Mouse (Mus musculus): ENCODE data around the gene Efna5. TPM values are rescaled to one million over a fixed set of nuclear protein-coding genes. Genes with fewer than 3 reads are reported as not detected.
A peak's percentile ranks its signal among the peaks of the same experiment; 100 is the strongest.

Efna5 gene
- polyA plus RNA-seq, 1 experiment from 2014 or later, result 22.0 TPM

DNA sequence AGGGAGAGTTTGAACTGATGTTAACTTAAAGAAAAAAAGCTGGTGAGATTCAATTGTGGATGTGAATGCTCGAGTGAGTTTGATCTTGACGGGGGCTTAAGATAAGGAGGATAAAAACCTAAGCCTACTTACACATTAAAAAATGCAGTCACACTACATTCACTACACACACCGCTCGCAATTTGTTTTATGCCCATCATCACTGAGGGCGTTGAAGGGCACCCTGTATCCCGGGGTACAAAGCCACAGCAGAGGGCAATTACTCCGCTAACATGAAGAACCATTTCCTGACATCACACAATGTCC is 94.6 kb downstream of the Efna5 start:
- Histone ChIP-seq H3K27ac (ENCODE audit: low read length) (no peak overlapping the region), H3K4me1 (ENCODE audit: control insufficient read depth, insufficient read depth, low read length) (peaks cover 39% of the 10 kb centered on the region), H3K27me3 (ENCODE audit: control insufficient read depth, insufficient read depth, low read length) (no peaks in the 10 kb centered on the region), H3K9ac (ENCODE audit: low read length) (no peak overlapping the region), H3K9me3 (replicated peaks; ENCODE audit: control insufficient read depth, low read length) (no peaks in the 10 kb centered on the region), H3K36me3 (ENCODE audit: control insufficient read depth, insufficient read depth) (no peaks in the 10 kb centered on the region), H3K4me3 (ENCODE audit: low read length) (no peak overlapping the region), H3K4me2 (ENCODE audit: low read depth, low read length) (no peak overlapping the region)
- 76% methylated on average over 7 of the region's 7 CpGs for WGBS
- no peak for ATAC-seq (replicated peaks; ENCODE audit: extremely low read depth, insufficient read depth, low FRiP score)

DNA sequence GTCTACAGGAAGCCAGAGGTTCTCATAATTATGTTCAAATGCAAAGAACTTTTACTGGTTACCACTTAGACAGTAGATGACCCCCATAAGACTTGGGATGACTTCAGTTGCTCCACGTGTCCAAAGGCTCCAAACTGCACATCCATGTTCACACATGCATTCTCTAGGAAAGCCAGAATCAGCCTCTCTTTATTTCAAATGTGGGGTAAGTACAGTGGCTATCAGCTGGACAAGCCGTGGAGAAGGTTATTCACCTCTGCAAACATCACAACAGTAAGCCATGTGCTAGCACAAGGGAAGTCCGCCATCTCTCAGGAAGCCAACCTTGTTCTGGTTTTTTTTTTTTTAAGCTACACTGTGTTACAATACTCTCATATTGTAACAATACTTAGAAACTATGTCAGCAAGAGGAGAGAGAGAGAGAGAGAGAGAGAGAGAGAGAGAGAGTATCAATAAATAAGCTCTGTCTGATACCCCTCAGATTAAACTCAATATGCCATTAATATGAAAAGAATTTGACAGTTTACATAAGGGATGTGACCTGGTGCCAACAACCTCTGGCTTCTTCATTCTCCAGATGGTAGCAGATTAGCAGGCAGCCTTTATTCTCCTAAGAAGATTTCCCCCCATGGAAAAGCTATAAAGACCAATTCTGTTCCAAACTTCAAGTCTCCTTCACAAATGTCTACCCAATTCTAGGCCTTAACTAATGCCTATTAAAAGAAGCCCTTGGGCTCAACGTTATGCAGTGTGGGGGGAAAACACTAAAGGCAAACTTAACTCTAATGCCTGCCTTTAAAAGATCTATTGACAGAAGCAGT is 95.1 kb downstream of the Efna5 start:
- no peak for ATAC-seq (replicated peaks; ENCODE audit: extremely low read depth, insufficient read depth, low FRiP score)
- H3K36me3 ChIP-seq (ENCODE audit: control insufficient read depth, insufficient read depth), result no peaks in the 10 kb centered on the region
- H3K27ac ChIP-seq (ENCODE audit: low read length), result no peak overlapping the region
- H3K9me3 ChIP-seq (replicated peaks; ENCODE audit: control insufficient read depth, low read length), result no peaks in the 10 kb centered on the region
- H3K4me2 ChIP-seq (ENCODE audit: low read depth, low read length), result no peak overlapping the region
- H3K4me3 ChIP-seq (ENCODE audit: low read length), result no peak overlapping the region
- no peak overlapping the region for H3K9ac ChIP-seq (ENCODE audit: low read length)
- WGBS, result 66% methylated on average over 4 of the region's 4 CpGs
- H3K4me1 ChIP-seq (ENCODE audit: control insufficient read depth, insufficient read depth, low read length), result peaks cover 34% of the 10 kb centered on the region
- no peaks in the 10 kb centered on the region for H3K27me3 ChIP-seq (ENCODE audit: control insufficient read depth, insufficient read depth, low read length)

DNA sequence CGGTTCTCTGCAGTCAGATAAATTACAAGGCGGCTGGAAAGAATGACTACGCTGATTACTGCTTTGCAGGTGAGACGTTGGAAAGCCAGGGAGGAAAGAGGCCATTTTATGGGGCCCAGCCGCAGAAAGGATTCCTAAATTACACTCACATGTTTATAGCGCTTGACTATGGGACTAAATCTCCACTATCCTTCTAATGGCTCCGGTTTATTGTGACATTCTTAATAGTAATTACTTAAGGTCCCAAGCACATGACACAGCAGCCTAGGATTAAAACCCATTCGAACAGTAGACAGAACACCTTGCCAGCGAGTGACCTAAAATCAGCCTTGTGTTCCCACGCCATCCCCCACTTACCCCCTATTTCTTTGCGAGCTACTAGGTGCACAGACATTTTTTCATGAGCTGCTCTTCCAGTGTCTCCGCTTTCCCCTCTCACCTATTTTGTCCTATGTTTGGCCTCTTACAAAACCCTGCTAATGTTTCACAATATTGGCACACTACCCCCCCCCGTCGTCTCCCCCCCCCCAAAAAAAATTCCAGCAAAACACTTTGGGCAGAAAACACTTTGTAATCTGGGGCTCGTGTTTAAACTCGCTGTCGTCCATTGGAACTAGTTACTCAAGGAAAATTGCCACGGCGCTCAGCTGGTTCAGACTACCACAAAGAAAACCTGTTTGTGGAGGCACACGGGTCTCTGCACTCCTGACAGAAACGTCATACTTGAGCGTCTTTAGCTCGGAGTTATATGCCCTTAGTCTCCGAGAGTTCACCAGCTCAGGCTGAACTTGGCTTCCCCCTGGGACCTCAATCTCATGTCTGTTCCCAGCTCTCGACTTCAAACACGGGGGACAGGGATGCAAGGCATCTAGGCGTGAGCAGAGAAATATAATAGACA is 96.6 kb downstream of the Efna5 start:
- H3K27me3 ChIP-seq (ENCODE audit: control insufficient read depth, insufficient read depth, low read length), result no peaks in the 10 kb centered on the region
- H3K4me2 ChIP-seq (ENCODE audit: low read depth, low read length), result peak overlapping the region; percentile 59
- no peak overlapping the region for H3K27ac ChIP-seq (ENCODE audit: low read length)
- no peaks in the 10 kb centered on the region for H3K9me3 ChIP-seq (replicated peaks; ENCODE audit: control insufficient read depth, low read length)
- peak overlapping the region; percentile 28 for H3K4me3 ChIP-seq (ENCODE audit: low read length)
- 51% methylated on average over 27 of the region's 27 CpGs for WGBS
- H3K4me1 ChIP-seq (ENCODE audit: control insufficient read depth, insufficient read depth, low read length), result peaks cover 26% of the 10 kb centered on the region
- H3K9ac ChIP-seq (ENCODE audit: low read length), result 0 out of 2 replicates have a peak overlapping the region, but pooled peaks have one; percentile 49
- 0 out of 2 replicates have a peak, but pooled peaks have one; percentile 4 for ATAC-seq (replicated peaks; ENCODE audit: extremely low read depth, insufficient read depth, low FRiP score)
- H3K36me3 ChIP-seq (ENCODE audit: control insufficient read depth, insufficient read depth), result no peaks in the 10 kb centered on the region

GRCm38 (mm10) chr17:62783524-62784273 is 97.4 kb downstream of the Efna5 start:
- no peaks in the 10 kb centered on the region for H3K27me3 ChIP-seq (ENCODE audit: control insufficient read depth, insufficient read depth, low read length)
- H3K36me3 ChIP-seq (ENCODE audit: control insufficient read depth, insufficient read depth), result no peaks in the 10 kb centered on the region
- H3K27ac ChIP-seq (ENCODE audit: low read length), result peak overlapping the region; percentile 64
- WGBS, result 12% methylated on average over 13 of the region's 13 CpGs
- peaks cover 18% of the 10 kb centered on the region for H3K4me1 ChIP-seq (ENCODE audit: control insufficient read depth, insufficient read depth, low read length)
- H3K9me3 ChIP-seq (replicated peaks; ENCODE audit: control insufficient read depth, low read length), result no peaks in the 10 kb centered on the region
- H3K4me2 ChIP-seq (ENCODE audit: low read depth, low read length), result peak overlapping the region; percentile 59
- H3K9ac ChIP-seq (ENCODE audit: low read length), result peak overlapping the region; percentile 57; the same call in 1 of the 2 replicates
- H3K4me3 ChIP-seq (ENCODE audit: low read length), result peak overlapping the region; percentile 28
- ATAC-seq (replicated peaks; ENCODE audit: extremely low read depth, insufficient read depth, low FRiP score), result peak; percentile 52

GRCm38 (mm10) chr17:62782826-62783404 is 98.2 kb downstream of the Efna5 start:
- peak overlapping the region; percentile 64 for H3K27ac ChIP-seq (ENCODE audit: low read length)
- peak; percentile 39 for ATAC-seq (replicated peaks; ENCODE audit: extremely low read depth, insufficient read depth, low FRiP score)
- no peaks in the 10 kb centered on the region for H3K27me3 ChIP-seq (ENCODE audit: control insufficient read depth, insufficient read depth, low read length)
- 28% methylated on average over 13 of the region's 13 CpGs for WGBS
- no peaks in the 10 kb centered on the region for H3K9me3 ChIP-seq (replicated peaks; ENCODE audit: control insufficient read depth, low read length)
- H3K9ac ChIP-seq (ENCODE audit: low read length), result peak overlapping the region; percentile 57
- H3K36me3 ChIP-seq (ENCODE audit: control insufficient read depth, insufficient read depth), result no peaks in the 10 kb centered on the region
- peaks cover 20% of the 10 kb centered on the region for H3K4me1 ChIP-seq (ENCODE audit: control insufficient read depth, insufficient read depth, low read length)
- peak overlapping the region; percentile 8; the same call in 1 of the 2 replicates for H3K4me3 ChIP-seq (ENCODE audit: low read length)
- peak overlapping the region; percentile 44 for H3K4me2 ChIP-seq (ENCODE audit: low read depth, low read length)

- Histone ChIP-seq H3K9me3 (replicated peaks; ENCODE audit: control insufficient read depth, low read length) (no peaks in the 10 kb centered on the region), H3K27me3 (ENCODE audit: control insufficient read depth, insufficient read depth, low read length) (no peaks in the 10 kb centered on the region), H3K4me3 (ENCODE audit: low read length) (no peak overlapping the region), H3K27ac (ENCODE audit: low read length) (no peak overlapping the region), H3K4me2 (ENCODE audit: low read depth, low read length) (no peak overlapping the region), H3K9ac (ENCODE audit: low read length) (no peak overlapping the region), H3K36me3 (ENCODE audit: control insufficient read depth, insufficient read depth) (no peaks in the 10 kb centered on the region), H3K4me1 (ENCODE audit: control insufficient read depth, insufficient read depth, low read length) (peaks cover 20% of the 10 kb centered on the region)
- ATAC-seq (replicated peaks; ENCODE audit: extremely low read depth, insufficient read depth, low FRiP score), result no peak
- 71% methylated on average over 5 of the region's 6 CpGs for WGBS
These were observed 100.0 kb downstream of the Efna5 start for GRCm38 (mm10) chr17:62781120-62781519.

GRCm38 (mm10) chr17:62777858-62778564 is 103.1 kb downstream of the Efna5 start:
- peaks cover 5% of the 10 kb centered on the region for H3K4me1 ChIP-seq (ENCODE audit: control insufficient read depth, insufficient read depth, low read length)
- no peak overlapping the region for H3K27ac ChIP-seq (ENCODE audit: low read length)
- H3K9ac ChIP-seq (ENCODE audit: low read length), result no peak overlapping the region
- WGBS, result 63% methylated on average over 10 of the region's 10 CpGs
- no peak for ATAC-seq (replicated peaks; ENCODE audit: extremely low read depth, insufficient read depth, low FRiP score)
- no peak overlapping the region for H3K4me3 ChIP-seq (ENCODE audit: low read length)
- no peaks in the 10 kb centered on the region for H3K27me3 ChIP-seq (ENCODE audit: control insufficient read depth, insufficient read depth, low read length)
- no peaks in the 10 kb centered on the region for H3K36me3 ChIP-seq (ENCODE audit: control insufficient read depth, insufficient read depth)
- H3K9me3 ChIP-seq (replicated peaks; ENCODE audit: control insufficient read depth, low read length), result no peaks in the 10 kb centered on the region
- H3K4me2 ChIP-seq (ENCODE audit: low read depth, low read length), result no peak overlapping the region

DNA sequence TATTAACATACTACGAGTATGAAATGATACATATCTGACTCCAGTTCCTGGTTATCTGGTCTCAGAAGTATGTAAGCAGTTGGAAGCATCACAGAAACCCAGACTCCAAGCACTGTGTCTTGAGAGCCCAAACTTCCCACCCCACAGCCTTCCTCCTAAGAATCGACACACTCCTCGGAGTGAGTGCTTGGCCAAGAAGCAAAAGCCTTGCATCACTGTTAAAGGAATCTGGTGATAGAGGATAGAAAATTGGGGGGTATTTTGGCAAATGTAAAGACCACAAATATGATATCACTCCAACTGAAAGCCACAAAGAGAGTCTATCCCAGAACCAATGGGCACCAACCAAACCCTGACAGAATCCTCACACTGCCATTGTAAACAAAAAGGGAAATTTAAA is 104.4 kb downstream of the Efna5 start:
- H3K36me3 ChIP-seq (ENCODE audit: control insufficient read depth, insufficient read depth), result no peaks in the 10 kb centered on the region
- H3K9ac ChIP-seq (ENCODE audit: low read length), result no peak overlapping the region
- no peaks in the 10 kb centered on the region for H3K9me3 ChIP-seq (replicated peaks; ENCODE audit: control insufficient read depth, low read length)
- H3K4me3 ChIP-seq (ENCODE audit: low read length), result no peak overlapping the region
- no peak overlapping the region for H3K4me2 ChIP-seq (ENCODE audit: low read depth, low read length)
- no peak overlapping the region for H3K27ac ChIP-seq (ENCODE audit: low read length)
- H3K4me1 ChIP-seq (ENCODE audit: control insufficient read depth, insufficient read depth, low read length), result peaks cover 2% of the 10 kb centered on the region; the same call in 1 of the 2 replicates
- ATAC-seq (replicated peaks; ENCODE audit: extremely low read depth, insufficient read depth, low FRiP score), result no peak
- WGBS, result 63% methylated on average over 3 of the region's 3 CpGs
- no peaks in the 10 kb centered on the region for H3K27me3 ChIP-seq (ENCODE audit: control insufficient read depth, insufficient read depth, low read length)
